ENCODE assay signal across 9 mouse cellular contexts in genomic region chr17:88753472-88753857, GRCm38 (mm10). TPM values are rescaled to one million over a fixed set of nuclear protein-coding genes. Genes with fewer than 3 reads are reported as not detected.
A peak's percentile ranks its signal among the peaks of the same experiment; 100 is the strongest.
DNase-seq lines count a peak whose midpoint lies in the region; ATAC-seq and TF ChIP-seq lines count a peak whose summit lies in the region.
"Had no signal": no experiment of that assay in that cellular context is flagged by ENCODE, and none has a peak within 500 bp of the region (broad histone marks: within the 10 kb centered on the region; RNA-seq: fewer than 3 reads in every experiment).

No protein-coding gene starts in this region.

- no peaks in the 10 kb centered on the region for H3K36me3 ChIP-seq in kidney, adult 2 months (ENCODE audit: control insufficient read depth, insufficient read depth, low read length)
- H3K36me3 ChIP-seq in intestine, embryonic 16.5 days (ENCODE audit: control insufficient read depth, insufficient read depth, low read length): no peaks in the 10 kb centered on the region
- H3K36me3 ChIP-seq in neural tube, embryonic 11.5 days (ENCODE audit: control insufficient read depth, insufficient read depth, low read length): no peaks in the 10 kb centered on the region

- H3K27me3 ChIP-seq in kidney, adult 2 months (replicated peaks; ENCODE audit: control insufficient read depth, insufficient read depth, low read length): no peaks in the 10 kb centered on the region; the same call in 1 of the 2 replicates
- H3K27me3 ChIP-seq in intestine, embryonic 16.5 days (replicated peaks; ENCODE audit: control insufficient read depth, insufficient read depth, low read length): no peaks in the 10 kb centered on the region
- no peaks in the 10 kb centered on the region for H3K27me3 ChIP-seq in neural tube, embryonic 11.5 days (ENCODE audit: control insufficient read depth, insufficient read depth, low read length)

- no peak for ATAC-seq in intestine, embryonic 16.5 days
- peak; percentile 18 for ATAC-seq in neural tube, embryonic 11.5 days (ENCODE audit: insufficient read depth, low FRiP score, low TSS enrichment)

- no peak for TF ChIP-seq CTCF in kidney, adult 2 months (conservative IDR thresholded peaks at IDR 0.05; ENCODE audit: insufficient read depth, insufficient read length, low read depth, low read length)
- no peak for TF ChIP-seq CTCF in embryonic fibroblast, embryonic 13.5 days (IDR thresholded peaks at IDR 0.05; ENCODE audit: borderline replicate concordance, insufficient read depth, low read length)

- no peak overlapping the region for H3K9ac ChIP-seq in intestine, embryonic 16.5 days (ENCODE audit: low read depth, low read length)
- H3K9ac ChIP-seq in neural tube, embryonic 11.5 days (ENCODE audit: low read length): 0 out of 2 replicates have a peak overlapping the region, but pooled peaks have one; percentile 18

- no peak overlapping the region for H3K27ac ChIP-seq in kidney, adult 2 months (ENCODE audit: insufficient read depth, low read depth, low read length)
- no peak overlapping the region for H3K27ac ChIP-seq in embryonic fibroblast, embryonic 13.5 days (ENCODE audit: insufficient read depth, low read length)
- H3K27ac ChIP-seq in intestine, embryonic 16.5 days (ENCODE audit: low read length): no peak overlapping the region
- 0 out of 2 replicates have a peak overlapping the region, but pooled peaks have one; percentile 29 for H3K27ac ChIP-seq in neural tube, embryonic 11.5 days (ENCODE audit: low read depth, low read length)
- H3K27ac ChIP-seq: macrophage had no signal

- peak overlapping the region; percentile 13 for H3K4me2 ChIP-seq in intestine, embryonic 16.5 days (ENCODE audit: low read depth, low read length)
- no peak overlapping the region; the same call in 1 of the 2 replicates for H3K4me2 ChIP-seq in neural tube, embryonic 11.5 days (ENCODE audit: low read depth)

- peak; percentile 2 for DNase-seq in kidney, adult 2 months
- DNase-seq in kidney, adult 11 months: no peak
- DNase-seq in neural tube, embryonic 11.5 days (ENCODE audit: low spot score): peak; percentile 30
- DNase-seq in c-Kit-positive CD71-positive TER-119-positive erythroid progenitor cells, embryonic 14.5 days (ENCODE audit: low spot score): no peak
- DNase-seq in embryo, embryonic 11 days: no peak
- DNase-seq in urinary bladder, postnatal 14 days (ENCODE audit: low spot score): no peak

- no peak overlapping the region for H3K4me3 ChIP-seq in kidney, adult 2 months (ENCODE audit: insufficient read depth, low read depth, low read length)
- peak overlapping the region; percentile 8; the same call in 1 of the 2 replicates for H3K4me3 ChIP-seq in embryonic fibroblast, embryonic 13.5 days (ENCODE audit: insufficient read depth, low read length)
- H3K4me3 ChIP-seq in intestine, embryonic 16.5 days (ENCODE audit: low read length): no peak overlapping the region
- no peak overlapping the region for H3K4me3 ChIP-seq in neural tube, embryonic 11.5 days (ENCODE audit: low read depth, low read length)

- TF ChIP-seq POLR2A in kidney, adult 2 months (IDR thresholded peaks at IDR 0.05; ENCODE audit: low read depth, low read length): no peak
- no peak for TF ChIP-seq POLR2A in embryonic fibroblast, embryonic 13.5 days (IDR thresholded peaks at IDR 0.05; ENCODE audit: low read depth, low read length)

- whole genome bisulfite sequencing in kidney, adult 2 months: 23% methylated on average over 12 of the region's 12 CpGs
- WGBS in intestine, embryonic 16.5 days: 40% methylated on average over 12 of the region's 12 CpGs
- WGBS in neural tube, embryonic 11.5 days: 35% methylated on average over 12 of the region's 12 CpGs

- H3K9me3 ChIP-seq in intestine, embryonic 16.5 days (ENCODE audit: control insufficient read depth, low read length): no peaks in the 10 kb centered on the region
- no peaks in the 10 kb centered on the region for H3K9me3 ChIP-seq in neural tube, embryonic 11.5 days (ENCODE audit: control insufficient read depth, low read length)

- no peaks in the 10 kb centered on the region for H3K4me1 ChIP-seq in kidney, adult 2 months (ENCODE audit: control insufficient read depth, insufficient read depth, low read length)
- H3K4me1 ChIP-seq in embryonic fibroblast, embryonic 13.5 days (ENCODE audit: control insufficient read depth, insufficient read depth, low read length): no peaks in the 10 kb centered on the region
- no peaks in the 10 kb centered on the region for H3K4me1 ChIP-seq in intestine, embryonic 16.5 days (ENCODE audit: control insufficient read depth, insufficient read depth, low read length)
- H3K4me1 ChIP-seq in neural tube, embryonic 11.5 days (ENCODE audit: control insufficient read depth, insufficient read depth, low read length): peaks cover 16% of the 10 kb centered on the region; the same call in 1 of the 2 replicates

RNA-seq across cellular contexts. Expression of gene Lhcgr, which starts 38.3 kb away (rescaled TPM):
- 0.02 and 0.03 TPM in 2 replicates for polyA plus RNA-seq in kidney, adult 2 months (2012; rRNA removed)
- not detected in 2 replicates for polyA plus RNA-seq in embryonic fibroblast, embryonic 13.5 days (2011; ENCODE audit: insufficient read length, low read depth, missing spikeins)
- polyA plus RNA-seq in intestine, embryonic 16.5 days (2015; fragmentation: Nextera tagmentation; extraction: Ambion mirVana): 0.10 TPM in 1 of 2 replicates, not detected in the other
- 0.91 and 0.99 TPM in 2 replicates for polyA plus RNA-seq in neural tube, embryonic 11.5 days (2014; fragmentation: Nextera tagmentation; extraction: Ambion mirVana)
- polyA plus RNA-seq: macrophage had no signal

Comparison
In these comparisons a context has a peak if more than half of its experiments do, and no peak if none do; other contexts are left out.
1. DNase-seq: peak in kidney, adult 2 months (single experiment) and neural tube, embryonic 11.5 days (single experiment); none in kidney, adult 11 months (single experiment), c-Kit-positive CD71-positive TER-119-positive erythroid progenitor cells, embryonic 14.5 days (single experiment), embryo, embryonic 11 days (single experiment) and urinary bladder, postnatal 14 days (single experiment).